Mouse (Mus musculus): ENCODE measurements at regions not wholly inside any gene's neighbourhood (a gene's known extent, or its start where the extent isn't known, plus 50 kb on each side); places are given as distances from the start of the nearest gene placed in this dataset.

- TF ChIP-seq POLR2A (IDR thresholded peaks at IDR 0.05; ENCODE audit: low read depth, low read length) (no peak), CTCF (IDR thresholded peaks at IDR 0.05; ENCODE audit: borderline replicate concordance, insufficient read depth, low read length) (no peak)
Observed at GRCm38 (mm10) chr9:115656994-115657713, 252.1 kb upstream of the Gadl1 start.

Data from embryonic fibroblast, embryonic 13.5 days (primary cell).